Mouse (Mus musculus): ENCODE measurements around the gene Ly86. TPM values are rescaled to one million over a fixed set of nuclear protein-coding genes. Genes with fewer than 3 reads are reported as not detected.
A peak's percentile ranks its signal among the peaks of the same experiment; 100 is the strongest.

Ly86 gene
- total and polyA plus RNA-seq, 3 experiments, result 172 to 427 (median 290) TPM

DNA sequence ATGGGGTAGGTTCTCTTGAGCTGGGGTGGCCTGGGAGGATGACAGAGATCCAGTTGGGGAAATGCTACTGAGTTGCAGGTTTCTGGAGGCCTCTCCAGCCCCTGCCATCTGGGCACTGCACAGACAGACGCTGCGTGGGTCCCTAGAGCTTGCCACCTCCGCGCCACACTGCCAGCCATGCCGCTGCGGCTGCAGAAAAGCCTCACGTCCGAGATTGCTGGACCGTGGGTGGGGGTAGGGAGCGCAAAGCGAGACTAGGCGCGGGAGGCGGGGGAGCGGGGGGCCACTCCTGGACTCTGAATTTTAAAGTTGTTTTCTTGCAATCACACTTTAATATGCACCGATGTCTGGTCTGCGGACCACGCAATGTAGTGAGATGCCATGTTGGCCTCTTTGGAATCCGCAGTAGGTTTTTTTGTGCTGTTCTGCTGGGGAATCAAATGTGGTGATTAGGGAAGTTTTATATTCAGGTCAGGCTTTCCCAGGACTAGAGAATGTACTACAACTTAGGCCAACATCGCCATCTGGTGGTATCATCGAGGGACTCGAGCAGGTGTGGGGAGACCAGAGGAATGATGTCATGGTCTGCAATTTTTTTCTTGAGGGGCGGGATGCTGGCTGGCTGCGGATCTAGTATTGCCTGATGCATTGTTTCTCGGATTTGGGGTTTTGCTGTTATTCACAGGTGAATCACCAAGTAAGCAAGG, 32.6 kb upstream of the Ly86 start:
- H3K9ac ChIP-seq (ENCODE audit: insufficient read depth, low read depth), result no peak overlapping the region
- TF ChIP-seq CTCF (conservative IDR thresholded peaks at IDR 0.05 in 1 of 2, IDR thresholded peaks at IDR 0.05 in 1 of 2; ENCODE audit: low read depth in 2 of 2, low read length in 2 of 2) (peak; percentile 49 to 90), ETS1 (conservative IDR thresholded peaks at IDR 0.05; ENCODE audit: low read depth, low read length) (no peak), CHD2 (IDR thresholded peaks at IDR 0.05; ENCODE audit: low read length) (no peak), BHLHE40 (IDR thresholded peaks at IDR 0.05; ENCODE audit: low read depth, low read length) (no peak), NELFE (IDR thresholded peaks at IDR 0.05; ENCODE audit: low read depth, low read length) (no peak), KAT2A (IDR thresholded peaks at IDR 0.05; ENCODE audit: insufficient replicate concordance, low read length) (no peak), ZC3H11A (IDR thresholded peaks at IDR 0.05; ENCODE audit: low read depth, low read length) (peak; percentile 67), MEF2A (IDR thresholded peaks at IDR 0.05; ENCODE audit: borderline replicate concordance, low read depth, low read length) (no peak), IRF4 (IDR thresholded peaks at IDR 0.05; ENCODE audit: low read depth, low read length) (peak; percentile 70), HCFC1 (IDR thresholded peaks at IDR 0.05; ENCODE audit: low read depth, low read length) (no peak), RCOR1 (conservative IDR thresholded peaks at IDR 0.05; ENCODE audit: low read depth, low read length) (no peak), JUND (conservative IDR thresholded peaks at IDR 0.05; ENCODE audit: low read depth, low read length) (peak; percentile 91), MYC (IDR thresholded peaks at IDR 0.05; ENCODE audit: low read depth, low read length) (0 out of 2 replicates have a peak, but pooled peaks have one; percentile 9), ELF1 (IDR thresholded peaks at IDR 0.05; ENCODE audit: low read depth, low read length) (no peak), TBP (conservative IDR thresholded peaks at IDR 0.05; ENCODE audit: low read depth, low read length) (no peak), JUN (IDR thresholded peaks at IDR 0.05; ENCODE audit: insufficient read depth, low read depth, low read length) (peak; percentile 85), SMC3 (IDR thresholded peaks at IDR 0.05; ENCODE audit: low read depth, low read length) (peak; percentile 92), RAD21 (IDR thresholded peaks at IDR 0.05; ENCODE audit: low read depth, low read length) (peak; percentile 96), UBTF (IDR thresholded peaks at IDR 0.05; ENCODE audit: low read depth, low read length) (no peak), MAFK (IDR thresholded peaks at IDR 0.05; ENCODE audit: insufficient replicate concordance, low read length) (no peak), ZNF384 (IDR thresholded peaks at IDR 0.05; ENCODE audit: low read depth, low read length) (peak; percentile 96), MXI1 (IDR thresholded peaks at IDR 0.05; ENCODE audit: low read depth, low read length) (no peak), CHD1 (IDR thresholded peaks at IDR 0.05; ENCODE audit: low read depth, low read length) (no peak), POLR2AphosphoS2 (IDR thresholded peaks at IDR 0.05; ENCODE audit: low read depth, low read length) (no peak), MAX (IDR thresholded peaks at IDR 0.05; ENCODE audit: low read length) (no peak)
- no peaks in the 10 kb centered on the region for H3K9me3 ChIP-seq (replicated peaks; ENCODE audit: low read length)
- no peaks in the 10 kb centered on the region for H3K79me2 ChIP-seq (replicated peaks; ENCODE audit: control insufficient read depth, extremely low read depth, insufficient read depth, poor library complexity, severe bottlenecking)
- peaks cover 5 to 18% of the 10 kb centered on the region in 2 experiments; a peak in 2 of 4 replicates for H3K4me1 ChIP-seq (ENCODE audit: control insufficient read depth in 1 of 2, insufficient read depth in 2 of 2)
- H3K27ac ChIP-seq (ENCODE audit: insufficient read depth, low read depth), result no peak overlapping the region
- H3K4me3 ChIP-seq (replicated peaks in 1 of 3; ENCODE audit: low read depth in 2 of 3, low read length in 2 of 3, poor library complexity in 1 of 3), result no peak overlapping the region
- dilution Hi-C loops (cut with MboI; ENCODE audit: extremely low pct_ligation_motif_present, extremely low pct_unique_long_range_greater_than_20kb, low sequenced_read_pairs) (no loop called here), in situ Hi-C loops (cut with MboI; ENCODE audit: low pct_ligation_motif_present, low pct_unique_long_range_greater_than_20kb, low sequenced_read_pairs) (loop anchor here (25.0 kb wide), 3 partner anchors 525 to 1275 kb away; no protein-coding TSS in a partner anchor)
- H3K4me2 ChIP-seq (ENCODE audit: insufficient read depth, low read depth, poor library complexity, severe bottlenecking), result peak overlapping the region; percentile 12
- H3K27me3 ChIP-seq (replicated peaks), result no peaks in the 10 kb centered on the region
- peak; percentile 86 for DNase-seq (ENCODE audit: extremely low read depth)
- no peaks in the 10 kb centered on the region for H3K36me3 ChIP-seq (replicated peaks in 1 of 2; ENCODE audit: control insufficient read depth in 1 of 2, insufficient read depth in 1 of 2, low read length in 1 of 2)
